Mouse (Mus musculus): ENCODE results near the gene Dnah1. TPM values are rescaled to one million over a fixed set of nuclear protein-coding genes. Genes with fewer than 3 reads are reported as not detected.

The Dnah1 gene
- total RNA-seq, 2 experiments from 2014 or later: 0.70 to 0.81 TPM

GRCm38 (mm10) chr14:31319546-31319945 lies 4.2 kb downstream of the Dnah1 start:
- DNase-seq (ENCODE audit: low spot score in 2 of 2): no peak

- DNase-seq (ENCODE audit: low spot score in 2 of 2): no peak
Measured at GRCm38 (mm10) chr14:31317754-31318153, 5.9 kb downstream of the Dnah1 start.

GRCm38 (mm10) chr14:31316613-31317012 lies 7.1 kb downstream of the Dnah1 start:
- no peak for DNase-seq (ENCODE audit: low spot score in 2 of 2)

GRCm38 (mm10) chr14:31313192-31313591 lies 10.5 kb downstream of the Dnah1 start:
- DNase-seq (ENCODE audit: low spot score in 2 of 2): no peak

GRCm38 (mm10) chr14:31285728-31286127 lies 38.0 kb downstream of the Dnah1 start:
- DNase-seq (ENCODE audit: low spot score in 2 of 2): no peak

GRCm38 (mm10) chr14:31272164-31272563 lies 51.5 kb downstream of the Dnah1 start:
- DNase-seq (ENCODE audit: low spot score in 2 of 2): peak; percentile 73 to 79

GRCm38 (mm10) chr14:31271121-31271520 lies 52.6 kb downstream of the Dnah1 start:
- DNase-seq (ENCODE audit: low spot score in 2 of 2): no peak

GRCm38 (mm10) chr14:31269456-31270100 lies 54.1 kb downstream of the Dnah1 start:
- DNase-seq (ENCODE audit: low spot score in 2 of 2): peak in 1 of 2 experiments; percentile 53

- DNase-seq (ENCODE audit: low spot score in 2 of 2): no peak
Measured at GRCm38 (mm10) chr14:31268301-31269001, 55.2 kb downstream of the Dnah1 start.

- no peak for DNase-seq (ENCODE audit: low spot score in 2 of 2)
Measured at GRCm38 (mm10) chr14:31267649-31268048, 56.0 kb downstream of the Dnah1 start.

GRCm38 (mm10) chr14:31260932-31261331 lies 62.8 kb downstream of the Dnah1 start:
- no peak for DNase-seq (ENCODE audit: low spot score in 2 of 2)

GRCm38 (mm10) chr14:31260374-31260773 lies 63.3 kb downstream of the Dnah1 start:
- DNase-seq (ENCODE audit: low spot score in 2 of 2): no peak

GRCm38 (mm10) chr14:31258476-31259050 lies 65.1 kb downstream of the Dnah1 start:
- DNase-seq (ENCODE audit: low spot score in 2 of 2): no peak

GRCm38 (mm10) chr14:31252091-31252490 lies 71.6 kb downstream of the Dnah1 start:
- no peak for DNase-seq (ENCODE audit: low spot score in 2 of 2)

- no peak for DNase-seq (ENCODE audit: low spot score in 2 of 2)
Measured at GRCm38 (mm10) chr14:31251626-31252025, 72.1 kb downstream of the Dnah1 start.

- peak; percentile 96 for DNase-seq (ENCODE audit: low spot score in 2 of 2)
Measured at GRCm38 (mm10) chr14:31251084-31251604, 72.6 kb downstream of the Dnah1 start, which contains the start of the genes Phf7 and Bap1. Gene Phf7, minus strand, starts transcription at chr14:31251317. Gene Bap1, plus strand, starts transcription at chr14:31251450.

GRCm38 (mm10) chr14:31250222-31251083 lies 73.2 kb downstream of the Dnah1 start:
- no peak for DNase-seq (ENCODE audit: low spot score in 2 of 2)

GRCm38 (mm10) chr14:31248396-31248795 lies 75.3 kb downstream of the Dnah1 start:
- no peak for DNase-seq (ENCODE audit: low spot score in 2 of 2)

- no peak for DNase-seq (ENCODE audit: low spot score in 2 of 2)
Measured at GRCm38 (mm10) chr14:31245946-31246345, 77.8 kb downstream of the Dnah1 start.

GRCm38 (mm10) chr14:31244777-31245176 lies 78.9 kb downstream of the Dnah1 start:
- DNase-seq (ENCODE audit: low spot score in 2 of 2): no peak

- no peak for DNase-seq (ENCODE audit: low spot score in 2 of 2)
Measured at GRCm38 (mm10) chr14:31240528-31240927, 83.2 kb downstream of the Dnah1 start.

All from gastrocnemius, postnatal 4 days (tissue).